Mouse (Mus musculus) ZHBTc4 (cell line): ENCODE data around the gene 2010003K11Rik.
"Not testable (repeated sequence)": the region's sequence is repeated elsewhere in the genome, so short reads cannot be mapped to it uniquely, and the experiment has no call there.

ENCODE experiments used
- DNase-seq: peaks from one replicate; pipeline ENCODE4 v3.0.0-alpha.2; 2011; ENCODE audit warnings: low read depth, low spot score

2010003K11Rik gene

GRCm38 (mm10) chr19:4461981-4462380 lies 36.4 kb downstream of the 2010003K11Rik start:
- DNase-seq = no peak

- peak; percentile 80 for DNase-seq
These were observed 42.2 kb downstream of the 2010003K11Rik start for GRCm38 (mm10) chr19:4456227-4456626.

GRCm38 (mm10) chr19:4455071-4455800 lies 43.1 kb downstream of the 2010003K11Rik start:
- DNase-seq = no peak

DNA sequence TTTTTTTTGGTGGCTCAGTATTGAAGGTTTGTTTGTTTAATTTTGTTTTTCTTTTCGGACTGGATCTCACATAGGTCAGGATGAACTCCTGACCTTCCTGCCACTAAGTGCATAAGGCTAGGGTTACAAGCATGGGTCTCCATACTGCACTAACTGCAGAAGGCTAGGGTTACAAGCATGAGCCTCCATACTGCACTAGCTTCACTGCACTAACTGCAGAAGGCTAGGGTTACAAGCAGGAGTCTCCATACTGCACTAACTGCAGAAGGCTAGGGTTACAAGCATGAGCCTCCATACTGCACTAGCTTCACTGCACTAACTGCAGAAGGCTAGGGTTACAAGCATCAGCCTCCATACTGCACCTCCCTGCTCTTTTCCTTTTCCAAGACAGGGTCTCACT lies 44.3 kb downstream of the 2010003K11Rik start:
- DNase-seq = not testable (repeated sequence)

GRCm38 (mm10) chr19:4452525-4452924 lies 45.9 kb downstream of the 2010003K11Rik start:
- no peak for DNase-seq

GRCm38 (mm10) chr19:4451965-4452364 lies 46.4 kb downstream of the 2010003K11Rik start:
- DNase-seq = peak; percentile 44

- no peak for DNase-seq
These were observed 47.3 kb downstream of the 2010003K11Rik start for GRCm38 (mm10) chr19:4451098-4451497.

GRCm38 (mm10) chr19:4450666-4451065 lies 47.7 kb downstream of the 2010003K11Rik start:
- no peak for DNase-seq

DNA sequence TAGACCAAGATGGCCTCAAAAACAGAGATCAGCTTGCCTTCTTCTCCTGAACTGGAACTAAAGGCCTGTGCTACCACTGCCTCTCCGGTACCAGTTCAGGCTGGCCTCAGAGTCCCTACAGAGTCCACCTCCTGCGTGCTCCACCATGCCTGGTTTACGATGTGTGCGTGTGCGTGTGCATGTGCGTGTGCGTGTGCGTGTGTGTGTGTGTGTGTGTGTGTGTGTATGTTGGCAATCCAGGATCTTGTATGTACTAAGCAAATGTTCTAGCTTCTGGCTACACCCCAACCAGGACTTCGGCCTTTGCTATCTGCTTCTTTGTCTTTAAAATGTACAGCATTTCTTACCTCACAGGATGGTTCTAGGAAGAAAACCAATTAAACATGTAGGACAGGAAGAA lies 49.2 kb downstream of the 2010003K11Rik start:
- DNase-seq = no peak

- no peak for DNase-seq
These were observed 50.9 kb downstream of the 2010003K11Rik start for GRCm38 (mm10) chr19:4447445-4447844.
